Mouse (Mus musculus) layer of hippocampus, adult 11-12 months (tissue): ENCODE measurements around the gene Gm9964.
"Not testable (repeated sequence)": the region's sequence is repeated elsewhere in the genome, so short reads cannot be mapped to it uniquely, and the experiment has no call there.

Source experiments
- DNase-seq: peaks from one replicate; pipeline ENCODE4 v3.0.0; 2022; ENCODE audit warnings: low spot score

Gm9964 gene

DNA sequence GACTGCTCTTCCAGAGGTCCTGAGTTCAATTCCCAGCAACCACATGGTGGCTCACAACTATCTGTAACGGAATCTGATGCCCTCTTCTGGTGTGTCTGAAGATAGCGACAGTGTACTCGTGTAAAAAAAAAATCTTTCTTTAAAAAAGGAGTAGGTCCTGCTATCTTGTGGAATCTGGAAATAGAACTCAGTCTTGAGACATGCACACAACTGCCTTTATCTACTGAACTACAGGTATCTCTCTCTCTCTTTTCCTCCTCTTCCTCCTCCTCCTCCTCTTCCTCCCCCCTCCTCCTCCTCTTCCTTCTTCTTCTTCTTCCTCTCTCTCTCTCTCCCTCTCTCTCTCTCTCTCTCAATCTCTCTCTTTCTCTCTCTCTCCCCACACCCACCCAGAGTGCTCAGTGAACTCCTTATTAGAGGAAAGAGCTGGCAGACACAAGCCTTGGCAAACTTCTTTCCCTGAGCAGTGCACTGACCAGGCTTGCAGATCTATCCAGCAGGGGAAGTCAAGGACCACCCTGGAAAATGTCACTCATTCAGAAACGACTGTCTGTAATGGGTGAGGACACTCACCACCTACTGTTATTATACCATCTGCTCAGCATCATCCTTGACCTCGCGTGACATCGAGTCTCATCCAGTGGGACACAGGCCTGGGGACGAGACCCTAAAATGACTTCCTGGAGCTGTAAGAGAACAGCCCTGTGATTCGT lies 3.2 kb upstream of the Gm9964 start:
- no peak for DNase-seq

DNA sequence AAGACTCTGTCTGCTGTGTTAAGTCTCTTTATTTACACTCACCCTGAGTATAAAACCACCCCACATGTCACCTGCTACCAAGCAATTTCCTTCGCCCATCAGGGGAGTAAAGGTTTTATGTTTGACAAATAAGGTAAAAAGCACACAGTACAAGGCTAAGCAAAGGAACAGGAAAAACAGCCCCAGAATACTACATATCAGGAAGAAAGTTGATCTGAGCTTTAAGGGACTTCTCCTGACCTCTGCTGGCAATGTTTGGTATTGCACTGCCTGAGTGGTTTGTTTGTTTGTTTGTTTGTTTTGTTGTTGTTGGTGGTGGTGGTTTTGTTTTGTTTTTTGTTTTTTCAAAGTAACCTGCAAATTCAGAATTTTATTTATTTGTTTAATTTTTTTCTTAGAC lies 539 bp downstream of the Gm9964 start:
- peak; percentile 65 for DNase-seq

DNA sequence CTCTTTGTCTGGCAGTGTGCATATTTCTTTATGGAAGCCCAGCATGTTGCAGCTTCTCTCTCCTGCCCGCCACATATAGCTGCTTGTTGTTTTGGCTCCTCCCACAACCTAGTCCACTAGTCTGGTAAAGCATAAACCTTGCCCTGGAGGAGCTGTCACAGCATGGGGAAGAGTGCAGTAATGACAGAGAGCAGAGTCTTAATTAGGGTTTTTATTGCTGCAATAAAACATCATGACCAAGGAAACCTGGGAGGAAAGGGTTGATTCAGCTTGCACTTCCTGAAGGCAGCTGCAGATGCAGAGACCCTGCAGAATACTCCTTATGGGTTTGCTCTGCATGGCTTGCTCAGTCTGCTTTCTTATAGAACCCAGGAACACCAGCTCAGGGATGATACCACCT lies 2.7 kb downstream of the Gm9964 start:
- DNase-seq = no peak

DNA sequence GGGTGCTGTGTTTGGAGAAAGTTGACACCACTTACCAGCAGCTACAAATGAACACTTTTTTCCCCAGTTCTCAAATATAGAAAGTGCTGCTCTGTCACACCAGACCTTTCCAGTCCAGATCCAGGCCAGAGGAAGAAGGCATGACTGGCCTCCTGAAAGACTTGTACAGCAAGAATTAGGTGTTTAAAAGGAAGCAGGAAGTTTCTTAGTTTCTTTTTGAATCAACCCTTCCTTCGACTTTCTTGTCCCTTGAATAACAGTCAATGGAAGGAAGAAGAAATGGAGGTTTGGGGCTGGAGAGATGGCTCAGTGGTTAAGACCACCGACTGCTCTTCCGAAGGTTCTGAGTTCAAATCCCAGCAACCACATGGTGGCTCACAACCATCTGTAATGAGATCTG lies 3.7 kb downstream of the Gm9964 start:
- DNase-seq = no peak

DNA sequence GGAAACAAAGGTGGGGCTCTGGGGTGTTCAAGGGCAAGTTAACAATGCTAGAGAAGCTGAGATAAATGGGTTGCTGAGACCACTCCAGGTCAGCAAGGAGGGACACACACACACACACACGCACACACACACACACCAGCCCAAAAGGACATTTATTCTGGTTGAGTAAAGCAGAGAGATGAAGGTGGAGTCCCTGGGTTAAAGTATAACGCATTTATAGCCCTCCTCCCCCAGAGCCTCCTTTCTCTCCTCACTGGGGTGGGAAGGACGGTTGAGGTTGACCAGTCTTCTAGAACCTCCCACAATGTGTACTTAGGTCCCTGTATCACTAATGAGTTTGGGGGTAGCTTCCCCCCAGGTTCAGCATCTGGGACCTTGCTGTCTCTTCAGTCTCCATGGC lies 4.6 kb downstream of the Gm9964 start:
- DNase-seq = no peak

DNA sequence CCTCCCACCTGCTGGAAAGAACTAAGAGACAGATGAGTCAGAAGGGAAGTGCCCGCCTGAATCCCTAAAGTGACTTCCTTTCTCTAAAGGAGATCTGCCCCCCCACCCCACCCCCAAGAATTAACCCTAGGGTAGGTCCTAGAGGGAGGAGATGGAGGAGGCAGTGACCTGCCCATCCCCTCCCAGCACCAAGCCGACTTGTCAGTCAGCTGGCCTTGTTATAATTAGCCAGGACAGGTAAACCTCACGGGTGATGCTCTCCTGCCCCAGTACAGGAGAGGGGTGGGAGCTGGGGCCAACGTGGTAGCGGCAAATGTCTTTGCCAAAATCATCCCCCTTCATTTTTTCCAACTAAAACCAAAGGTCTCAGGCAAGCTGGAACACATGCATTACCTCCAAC lies 5.1 kb downstream of the Gm9964 start:
- DNase-seq = no peak

DNA sequence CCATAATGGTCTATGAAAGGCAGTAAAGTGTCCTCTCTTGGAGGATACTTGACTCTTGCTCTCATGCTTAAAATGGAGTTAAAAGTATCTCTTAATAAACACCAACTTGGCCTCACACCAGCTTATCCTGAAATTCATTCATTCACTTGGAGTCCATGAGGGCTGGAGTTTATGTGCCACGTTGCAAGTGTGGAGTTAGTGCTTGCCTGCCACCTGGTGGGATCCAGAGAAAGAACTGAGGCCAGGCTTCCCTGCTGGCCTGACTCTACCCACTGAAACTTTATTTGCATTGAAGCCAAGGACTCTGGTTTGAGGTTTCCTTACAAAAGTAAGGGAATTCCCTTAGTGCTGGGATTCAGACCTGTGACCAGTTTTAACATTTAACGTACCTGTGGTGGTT lies 6.2 kb downstream of the Gm9964 start:
- DNase-seq = peak; percentile 33

DNA sequence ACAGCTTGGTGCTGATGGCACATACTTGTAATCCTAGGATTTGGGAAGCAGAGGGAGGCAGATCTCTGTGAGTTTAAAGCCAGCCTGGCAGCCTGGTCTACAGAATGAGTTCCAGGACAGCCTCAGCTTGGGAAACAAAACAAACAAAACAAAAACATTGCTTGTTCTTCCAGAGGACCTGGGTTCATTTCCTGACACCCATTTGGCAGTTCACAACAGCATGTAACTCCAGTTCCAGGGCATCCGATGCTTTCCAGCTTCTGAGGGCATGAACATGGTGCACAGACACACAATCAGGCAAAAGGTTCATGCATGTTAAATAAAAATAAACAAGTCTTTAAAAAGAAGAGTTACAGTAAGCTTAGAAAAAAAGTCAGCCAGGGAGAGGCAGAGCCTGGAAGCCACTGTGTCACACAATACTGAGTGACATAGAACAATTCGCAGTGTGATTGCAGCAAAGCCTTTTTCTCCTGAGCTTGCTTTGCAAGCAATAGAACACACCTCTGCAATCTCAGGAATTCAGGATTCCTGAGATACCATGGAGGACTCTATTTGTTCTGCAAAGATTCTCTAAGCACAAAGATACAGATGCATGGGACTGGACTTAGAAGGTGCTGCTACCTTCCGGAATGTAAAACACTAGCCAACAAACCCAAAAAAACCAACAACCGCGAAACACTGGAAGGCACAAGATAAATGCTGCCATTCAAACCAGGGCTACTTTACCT lies 7.6 kb downstream of the Gm9964 start:
- no peak for DNase-seq

DNA sequence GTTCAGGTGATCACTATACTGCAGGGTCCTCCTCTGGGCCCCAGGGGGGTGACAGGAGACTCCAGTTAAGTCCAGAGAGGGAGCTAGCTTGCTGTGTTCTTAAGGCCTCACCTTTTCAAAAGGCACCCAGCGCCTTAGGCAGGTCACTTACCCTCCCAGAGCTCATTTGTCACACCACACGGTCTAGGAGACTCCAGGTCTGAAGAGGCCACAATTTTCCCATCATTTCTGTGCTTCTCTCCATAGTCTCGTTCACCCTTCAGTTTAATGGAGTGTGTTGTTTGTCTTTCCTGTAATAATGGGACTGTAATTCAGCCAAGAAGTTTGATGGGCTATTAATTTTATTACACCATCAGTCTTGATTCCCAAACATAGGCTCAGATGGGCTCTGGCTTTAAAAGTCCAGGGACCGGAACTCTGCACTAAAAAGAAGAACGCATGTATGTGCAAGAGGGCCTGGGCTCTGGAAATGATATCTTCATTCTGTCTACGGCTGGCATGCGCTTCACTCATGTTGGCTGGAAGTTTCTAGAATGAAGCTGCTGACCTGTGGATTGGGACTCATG lies 8.3 kb downstream of the Gm9964 start:
- no peak for DNase-seq

DNA sequence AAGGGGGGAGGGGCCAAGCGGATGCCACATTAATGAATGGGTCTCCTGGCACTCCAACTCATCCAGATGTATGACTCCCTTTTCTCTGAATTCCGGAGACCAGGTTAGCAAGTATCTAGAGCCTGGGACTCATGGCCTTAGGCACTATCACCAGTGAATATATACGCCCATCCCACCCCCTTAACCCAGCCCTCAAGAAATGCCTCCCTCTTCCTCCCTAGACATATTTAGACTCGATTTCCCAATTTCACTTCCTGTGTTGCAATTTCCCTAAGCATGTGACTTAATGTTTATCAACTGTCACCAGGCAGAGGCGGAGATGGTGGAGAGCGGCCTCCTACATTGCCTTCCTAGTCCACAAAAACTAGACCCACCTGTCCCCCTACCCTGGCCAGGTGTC lies 9.3 kb downstream of the Gm9964 start:
- DNase-seq = peak; percentile 34

DNA sequence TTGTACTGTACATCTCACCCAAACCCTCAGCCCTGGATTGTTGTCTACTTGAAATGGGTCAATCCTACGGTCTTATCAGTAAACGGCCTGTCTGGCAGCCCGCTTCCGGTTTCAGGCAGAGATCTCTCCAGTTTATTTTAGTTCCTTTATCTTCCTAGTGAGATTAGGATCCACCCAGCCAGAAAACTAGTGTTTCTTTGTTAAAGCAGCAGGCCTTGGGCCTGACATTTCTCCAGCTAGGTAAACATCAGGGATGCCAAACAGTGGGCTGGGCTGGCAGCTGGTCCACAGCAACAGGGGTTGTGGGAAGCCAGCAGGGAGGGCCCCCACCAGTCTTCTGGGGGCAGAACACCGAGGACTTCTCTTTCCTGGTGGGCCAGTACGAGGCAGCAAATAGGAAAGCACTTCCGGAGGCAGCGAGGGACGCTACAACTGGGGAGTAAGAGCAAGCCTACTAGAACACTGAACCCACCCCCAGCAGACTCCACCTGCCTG lies 10.4 kb downstream of the Gm9964 start:
- no peak for DNase-seq

DNA sequence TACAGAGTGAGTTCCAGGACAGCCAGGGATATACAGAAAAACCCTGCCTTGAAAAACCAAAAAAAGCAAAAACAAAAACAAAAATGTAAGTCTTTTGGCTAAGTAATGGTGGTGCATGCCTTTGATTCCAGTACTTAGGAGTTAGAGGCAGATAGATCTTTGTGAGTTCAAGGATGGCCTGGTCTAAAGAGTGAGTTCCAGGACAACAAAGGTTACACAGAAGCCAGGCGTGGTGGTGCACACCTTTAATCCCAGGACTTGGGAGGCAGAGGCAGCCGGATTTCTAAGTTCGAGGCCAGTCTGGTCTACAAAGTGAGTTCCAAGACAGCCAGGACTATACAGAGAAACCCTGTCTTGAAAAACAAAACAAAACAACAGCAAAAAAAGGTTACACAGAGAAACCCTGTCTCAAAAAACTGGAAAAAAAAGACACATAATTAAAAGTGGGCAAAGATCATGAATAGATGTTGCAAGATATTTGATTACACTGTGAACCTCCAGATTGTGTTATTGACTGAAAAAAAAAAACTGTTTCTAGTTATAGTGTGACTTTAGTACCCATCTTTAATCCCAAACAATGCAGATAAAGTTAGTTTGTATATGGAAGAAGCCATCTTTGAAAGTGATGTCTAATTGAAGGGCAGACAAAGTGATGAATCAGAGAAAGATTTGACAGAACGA lies 13.2 kb downstream of the Gm9964 start:
- no peak for DNase-seq

DNA sequence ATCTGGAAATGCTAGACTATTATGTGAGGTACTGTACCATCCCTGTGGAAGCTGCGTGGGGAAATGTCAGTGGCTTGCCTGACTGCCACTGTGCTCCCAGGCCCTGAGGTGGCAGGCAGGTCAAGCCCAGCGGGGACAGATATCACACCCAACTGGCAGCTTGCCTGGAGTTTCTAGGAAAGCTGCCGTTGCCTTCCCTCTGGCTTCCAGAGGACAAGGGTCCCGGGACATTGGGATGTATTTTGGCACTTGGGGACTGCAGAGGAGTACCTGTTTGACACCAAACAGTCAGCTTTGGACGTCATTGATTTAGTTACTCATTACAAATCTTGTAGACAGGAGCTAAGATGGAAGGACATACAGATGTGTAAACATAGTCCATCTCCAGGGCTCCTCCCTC lies 15.3 kb downstream of the Gm9964 start:
- no peak for DNase-seq

DNA sequence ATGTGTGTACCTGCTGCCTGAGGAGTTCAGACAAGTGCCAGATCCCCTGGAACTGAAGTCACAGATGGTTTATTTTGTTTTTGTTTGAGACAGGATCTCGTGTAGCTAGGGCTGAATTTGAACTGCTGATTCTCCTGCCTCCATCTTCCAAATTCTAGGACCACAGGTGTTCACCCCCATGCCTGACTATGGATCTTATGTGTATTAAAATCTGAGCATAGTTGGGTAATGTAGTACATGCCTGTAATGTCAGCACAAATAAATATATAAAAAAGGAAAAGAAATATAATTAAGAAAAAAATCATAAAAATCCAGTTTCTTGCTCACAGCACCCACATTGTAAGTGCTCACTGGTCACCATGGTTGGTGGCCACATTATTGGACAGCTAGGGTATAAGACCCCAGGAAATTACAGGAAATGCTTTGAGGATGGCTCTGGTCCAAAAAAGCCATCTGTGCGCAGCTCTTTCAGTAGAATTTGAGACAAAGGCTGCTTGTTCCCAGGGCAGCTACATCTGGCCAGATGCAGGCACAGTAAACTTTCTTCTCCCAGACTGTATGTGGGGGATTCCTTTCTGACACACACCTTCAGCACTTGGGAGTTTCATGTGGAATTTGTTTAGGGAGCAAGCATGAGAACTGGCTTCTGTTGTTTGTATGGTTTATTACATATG lies 16.8 kb downstream of the Gm9964 start:
- no peak for DNase-seq

DNA sequence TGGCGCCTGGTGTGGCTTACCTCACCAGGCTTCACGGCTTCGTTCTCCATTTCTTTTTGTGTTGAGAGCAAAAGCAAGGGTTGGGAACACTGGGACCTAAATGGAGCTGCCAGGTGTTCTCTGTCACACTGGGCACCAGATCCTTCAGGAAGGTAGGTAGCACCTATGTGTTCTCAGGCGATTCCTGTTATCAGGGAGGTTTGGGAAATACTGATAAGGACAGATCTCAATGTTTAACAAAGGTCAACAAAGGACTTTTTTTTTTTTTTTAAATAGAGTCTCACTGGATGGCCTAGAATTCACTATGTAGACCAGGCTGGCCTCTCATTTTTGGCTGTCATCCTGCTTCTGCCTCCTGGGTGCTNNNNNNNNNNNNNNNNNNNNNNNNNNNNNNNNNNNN lies 22.9 kb downstream of the Gm9964 start:
- no peak for DNase-seq

DNA sequence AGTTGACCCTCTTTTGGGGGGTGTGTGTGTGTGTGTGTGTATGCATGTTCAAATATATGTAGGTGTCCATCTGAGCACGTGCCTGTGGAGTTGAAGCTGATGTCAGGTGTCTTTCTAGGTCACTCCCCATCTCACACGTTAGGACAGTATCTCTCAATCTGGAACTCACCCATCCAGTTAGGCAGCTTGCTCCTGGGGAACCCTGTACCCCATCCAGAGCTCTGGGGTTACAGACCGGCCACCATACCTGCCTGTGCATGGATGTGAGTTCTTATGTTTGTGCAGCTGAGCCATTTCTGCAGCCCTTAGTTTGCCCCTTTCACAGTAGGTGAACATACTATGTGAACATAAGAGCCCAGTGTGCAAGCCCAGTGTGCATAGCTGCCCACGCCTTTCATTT lies 23.7 kb downstream of the Gm9964 start:
- DNase-seq = no peak

DNA sequence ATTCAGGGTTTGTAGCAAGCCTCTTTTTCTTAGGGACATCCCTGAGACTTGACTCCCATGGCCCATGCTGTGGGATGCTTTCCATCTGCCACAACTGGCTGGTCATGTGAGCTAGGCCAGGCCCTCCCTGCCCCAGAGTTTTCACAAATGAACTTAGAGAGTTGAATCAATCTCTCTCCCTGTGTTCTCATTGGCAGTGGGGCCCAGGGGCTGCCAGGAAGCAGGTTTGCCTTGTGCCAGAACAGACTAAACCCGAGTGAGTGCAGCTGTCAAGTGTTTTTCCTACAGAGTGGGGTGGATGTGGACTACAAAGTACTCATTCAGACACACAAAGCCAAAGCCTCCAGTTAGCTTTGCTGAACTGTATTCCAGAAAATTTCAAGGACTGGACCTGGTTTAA lies 29.5 kb downstream of the Gm9964 start:
- DNase-seq = peak; percentile 58

DNA sequence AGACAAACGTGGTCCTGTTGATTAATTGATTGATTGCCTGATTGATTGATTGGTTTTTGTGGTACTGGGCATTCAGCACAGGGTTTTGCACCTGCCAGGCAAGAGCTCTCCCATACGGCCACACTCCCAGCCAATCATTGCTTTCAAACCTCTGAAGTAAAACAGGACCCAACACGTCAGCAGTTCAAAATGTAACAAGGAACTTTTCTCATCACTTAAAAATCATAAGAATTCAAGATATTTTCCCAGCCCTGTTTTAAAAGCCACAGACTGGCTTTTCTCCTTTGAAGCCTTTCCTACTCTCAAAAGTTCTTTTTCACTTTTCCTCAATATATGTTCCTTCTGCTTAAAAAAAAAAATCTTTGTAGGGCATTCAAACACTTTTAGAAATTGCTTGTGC lies 32.3 kb downstream of the Gm9964 start:
- no peak for DNase-seq

DNA sequence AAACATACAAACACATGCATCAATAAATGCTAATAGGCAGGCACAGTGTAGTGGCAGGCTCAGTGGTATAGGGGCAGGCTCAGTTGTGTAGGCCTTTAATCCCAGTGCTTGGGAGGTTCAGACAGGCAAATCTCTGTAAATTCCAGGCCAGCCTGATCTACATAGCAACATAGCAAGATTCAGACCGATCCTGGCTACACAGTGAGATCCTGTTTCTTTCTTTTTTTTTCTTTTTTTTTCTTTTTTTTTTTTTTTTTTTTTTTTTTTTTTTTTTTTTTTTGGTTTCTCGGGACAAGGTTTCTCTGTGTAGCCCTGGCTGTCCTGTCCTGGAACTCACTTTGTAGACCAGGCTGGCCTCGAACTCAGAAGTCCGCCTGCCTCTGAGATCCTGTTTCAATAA lies 36.6 kb downstream of the Gm9964 start:
- DNase-seq = not testable (repeated sequence)

DNA sequence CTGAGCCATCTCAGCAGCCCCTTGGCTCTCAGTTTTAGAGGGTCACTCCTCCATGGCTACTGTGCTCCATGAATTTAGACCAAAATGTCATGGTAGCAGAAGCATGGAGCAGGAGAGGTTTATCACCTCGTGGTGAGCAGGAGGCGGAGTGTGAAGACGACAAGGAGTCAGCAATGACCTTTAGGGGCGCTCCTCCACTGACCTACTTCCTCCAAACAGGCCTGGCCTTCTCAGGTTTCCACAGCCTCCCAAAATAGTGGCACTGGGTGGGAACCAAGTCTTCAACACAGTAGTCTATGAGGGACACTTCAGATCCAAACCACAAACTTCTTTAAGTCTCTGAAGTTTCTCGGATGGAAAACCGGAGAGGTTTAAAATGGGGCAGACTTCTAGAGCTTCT lies 38.0 kb downstream of the Gm9964 start:
- no peak for DNase-seq

DNA sequence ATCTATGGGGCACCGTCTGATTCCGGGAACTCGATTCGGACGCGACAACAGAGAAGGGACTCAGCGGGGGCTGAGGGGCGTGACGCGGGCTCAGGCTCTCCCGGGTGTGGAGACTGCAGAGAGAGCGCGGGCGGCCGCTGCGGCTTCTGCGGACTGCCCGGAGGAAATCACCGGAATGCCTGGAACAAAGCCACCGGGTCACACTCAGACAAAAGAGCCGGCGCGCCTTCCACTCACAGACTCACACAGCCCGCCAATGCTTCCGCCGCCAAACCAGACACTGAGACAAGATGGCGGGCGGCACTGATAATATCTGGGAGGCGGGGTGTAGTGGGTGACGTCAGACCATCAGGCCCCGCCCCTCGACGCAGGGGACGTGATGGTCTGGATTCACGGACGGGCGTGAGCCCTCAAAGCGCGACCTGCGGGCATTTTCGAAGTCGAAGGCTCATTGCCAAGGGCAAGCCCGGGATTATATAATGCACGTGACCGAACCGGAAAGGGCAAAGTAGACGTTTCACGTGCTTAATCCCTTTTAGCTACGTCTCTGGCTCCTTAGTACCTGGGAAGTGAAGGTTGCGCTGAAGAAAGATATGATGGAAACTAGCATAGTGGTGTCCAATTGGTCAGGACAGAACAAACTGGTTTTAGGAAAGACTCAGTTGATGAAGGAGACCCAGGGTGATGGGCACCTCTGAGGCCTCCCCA lies 42.2 kb downstream of the Gm9964 start, which contains the start of gene Wsb1:
Wsb1 (minus strand) TSS at position 281 of the 708 bp plus-strand sequence.
- DNase-seq = peak; percentile 95
